Mouse (Mus musculus) lung, postnatal 36 days (tissue): ENCODE measurements at regions not wholly inside any gene's neighbourhood (a gene's known extent, or its start where the extent isn't known, plus 50 kb on each side); places are given as distances from the start of the nearest gene placed in this dataset.
A peak's percentile ranks its signal among the peaks of the same experiment; 100 is the strongest.
"Not testable (repeated sequence)": the region's sequence is repeated elsewhere in the genome, so short reads cannot be mapped to it uniquely, and the experiment has no call there.

Source experiments
- DNase-seq: peaks from one replicate; pipeline ENCODE4 v3.0.0; 2022; ENCODE audit warnings: mixed read lengths

DNA sequence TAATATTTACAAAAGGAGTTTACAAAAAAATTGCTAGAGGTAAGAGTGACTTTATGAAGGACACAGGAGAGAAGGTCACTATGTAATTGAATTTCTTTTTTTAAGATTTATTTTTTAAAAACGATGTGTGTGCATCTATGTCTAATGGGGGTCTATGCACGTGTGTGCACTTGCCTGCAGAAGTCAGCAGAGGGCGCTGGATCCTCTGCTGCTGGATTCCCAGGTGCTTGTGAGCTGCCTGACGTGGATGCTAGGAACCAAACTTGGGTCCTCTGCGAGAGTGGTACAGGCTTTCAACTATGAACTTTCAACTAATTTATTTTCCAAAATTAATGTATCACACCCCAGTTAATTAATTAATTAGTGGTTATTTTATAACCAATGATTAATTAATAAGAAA is 85.0 kb downstream of the Glrx3 start:
- no peak for DNase-seq

DNA sequence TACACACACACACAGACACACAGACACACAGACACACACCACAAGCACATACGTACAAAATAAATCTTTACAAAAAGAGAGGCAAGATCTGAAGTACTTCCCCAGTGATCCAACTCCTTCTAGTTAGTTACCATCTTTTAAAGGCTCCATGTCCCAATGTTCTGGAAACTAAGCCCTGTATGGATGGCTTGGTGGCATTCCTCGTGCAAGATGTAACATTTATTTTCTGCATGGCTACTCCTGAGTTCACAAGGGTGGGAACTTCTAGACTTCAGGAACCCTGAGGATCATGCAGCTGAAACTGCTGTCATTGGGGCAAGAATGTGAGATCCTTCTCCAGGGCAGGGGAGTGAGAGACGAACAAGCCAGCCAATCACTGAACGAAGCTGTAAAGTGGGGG is 96.1 kb downstream of the Glrx3 start:
- DNase-seq: no peak

DNA sequence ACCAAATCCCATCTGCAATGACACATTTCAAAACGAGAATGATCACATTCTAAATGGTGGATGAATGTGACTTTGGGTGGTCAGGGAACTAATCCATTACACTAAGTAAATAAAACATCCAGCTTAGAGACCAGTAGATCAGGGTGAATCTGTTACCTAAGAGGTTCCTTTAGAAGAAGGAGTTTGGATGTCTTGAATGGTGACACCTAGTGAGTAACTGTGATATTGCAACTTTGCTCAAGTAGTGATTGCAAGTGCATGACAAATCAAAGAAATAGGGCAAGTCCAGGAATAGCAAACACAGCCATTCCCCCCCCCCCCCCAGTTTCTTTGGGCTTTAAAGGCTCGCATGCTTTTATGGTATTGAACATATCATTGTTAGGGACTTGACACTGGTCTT is 112.6 kb downstream of the Glrx3 start:
- peak; percentile 77 for DNase-seq

DNA sequence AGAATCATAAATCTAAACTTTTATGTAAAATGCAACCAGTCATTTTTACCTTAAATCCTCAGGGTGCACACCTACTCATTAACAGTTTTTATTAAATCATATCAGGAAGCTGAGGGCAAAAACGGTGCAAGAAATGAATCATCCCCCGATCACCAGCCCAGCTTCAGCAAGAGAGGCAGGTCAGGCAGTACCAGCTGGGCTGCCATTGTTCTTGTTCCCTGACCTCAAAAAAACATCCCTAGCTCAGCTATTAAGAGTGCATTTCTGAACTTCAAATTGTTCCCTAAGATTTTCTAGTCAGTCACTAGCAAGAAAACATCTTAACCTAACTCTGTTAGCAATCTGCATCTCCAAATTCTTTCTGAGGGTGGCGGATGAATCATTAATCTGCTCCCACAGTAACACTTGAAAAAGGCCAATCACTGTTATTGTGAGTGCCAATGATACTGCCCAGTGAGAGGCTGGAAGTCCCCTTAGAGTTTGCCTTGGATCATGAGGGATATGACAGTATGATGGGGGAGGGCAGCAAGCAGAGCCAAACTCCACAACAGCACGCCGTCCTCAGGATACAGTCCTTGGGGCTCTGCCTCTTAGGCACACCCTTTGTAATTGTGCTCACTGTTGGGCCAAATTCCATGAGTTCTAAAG is 115.3 kb downstream of the Glrx3 start:
- no peak for DNase-seq

DNA sequence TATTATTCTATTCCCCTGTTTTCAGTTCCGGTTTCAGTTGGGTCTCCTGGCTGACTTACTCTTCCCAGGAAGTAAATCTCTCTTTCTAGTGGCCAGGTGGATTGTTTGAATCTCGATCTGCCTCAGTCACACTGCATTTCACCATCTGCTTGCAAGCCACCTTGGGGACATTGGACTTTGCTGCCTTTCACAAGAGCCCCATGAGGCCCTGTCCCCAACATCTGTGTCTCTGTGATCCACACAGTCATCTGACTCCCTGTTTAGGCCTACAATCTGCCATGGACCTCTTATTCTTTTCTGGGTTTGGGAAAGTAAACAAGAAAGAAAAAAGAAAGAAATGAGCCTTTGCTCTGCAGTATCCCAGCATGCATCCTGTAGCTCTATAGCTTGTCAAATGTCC is 118.1 kb downstream of the Glrx3 start:
- no peak for DNase-seq

DNA sequence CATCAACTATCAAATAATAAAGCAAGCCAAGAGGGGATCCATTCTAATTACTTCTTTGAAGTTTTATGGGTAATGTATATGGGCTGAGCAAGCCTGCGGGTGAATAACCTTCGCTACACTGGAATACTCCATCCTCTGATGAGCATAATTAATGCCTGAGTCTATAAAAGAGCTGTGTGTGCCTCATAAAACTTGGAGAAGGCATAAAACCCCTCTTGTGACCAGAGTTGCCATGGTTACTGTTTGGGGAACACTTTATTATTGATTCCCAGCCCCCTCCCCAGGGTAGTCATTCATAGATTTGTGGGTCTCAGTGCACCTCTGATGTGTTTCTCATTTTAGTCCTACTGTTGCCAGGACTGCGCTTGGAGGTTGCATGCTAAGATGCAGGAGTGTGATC is 120.0 kb downstream of the Glrx3 start:
- no peak for DNase-seq

DNA sequence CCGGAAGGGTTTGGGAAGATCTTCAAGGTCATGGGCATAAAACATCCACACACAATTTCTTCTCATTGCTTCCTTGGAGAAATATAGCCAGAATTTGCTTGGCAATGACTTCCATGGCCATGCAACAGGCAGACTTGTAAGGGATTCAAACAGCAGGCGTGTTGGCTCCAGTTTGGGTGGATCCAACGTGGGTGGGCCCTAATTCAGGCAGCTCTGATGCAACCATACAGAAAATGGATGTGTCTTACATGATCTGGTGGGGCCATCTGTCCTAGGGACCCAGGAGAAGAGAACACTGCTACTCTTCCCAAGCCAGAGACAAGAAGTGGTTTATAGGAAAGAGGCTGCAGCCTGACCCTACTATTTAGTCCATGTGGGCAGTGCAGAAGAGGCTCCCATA is 121.5 kb downstream of the Glrx3 start:
- no peak for DNase-seq

DNA sequence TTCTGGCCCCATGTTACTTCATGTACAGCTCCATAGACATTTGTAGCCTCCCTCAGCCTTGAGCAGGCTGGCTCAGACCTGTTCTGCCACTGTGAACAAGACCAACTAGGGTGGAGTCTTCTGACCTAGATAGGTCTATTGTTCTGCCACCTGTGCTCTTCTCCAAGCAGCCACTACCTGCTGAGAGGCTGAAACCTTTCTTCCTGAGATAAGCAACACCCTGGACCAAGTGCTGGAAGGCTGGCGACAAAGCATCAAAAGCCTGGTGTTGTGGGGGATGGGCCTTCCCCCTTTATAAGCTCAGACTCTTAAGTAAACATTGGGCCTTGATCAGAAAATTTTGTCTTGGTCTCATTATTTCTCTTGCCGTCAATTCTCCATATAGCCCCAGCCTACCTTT is 132.8 kb downstream of the Glrx3 start:
- no peak for DNase-seq

DNA sequence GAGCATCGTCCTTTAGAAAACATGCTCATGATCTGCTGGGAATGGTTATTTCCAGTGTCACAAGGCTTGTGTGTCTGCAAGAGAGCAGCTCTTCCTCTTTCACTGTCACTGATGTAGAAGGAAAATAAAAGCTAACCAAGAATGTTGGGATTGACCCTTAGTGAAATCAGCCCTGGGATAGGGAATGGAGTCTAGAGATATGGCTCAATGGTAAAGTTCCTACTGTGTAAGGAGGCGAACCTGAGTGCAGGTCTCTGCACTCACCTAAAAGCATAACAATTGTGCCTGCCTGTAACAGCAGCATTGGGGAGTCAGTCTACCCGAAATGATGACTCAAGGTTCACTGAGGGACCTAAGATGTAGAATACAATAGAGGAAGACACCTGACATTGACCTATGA is 138.1 kb downstream of the Glrx3 start:
- no peak for DNase-seq

DNA sequence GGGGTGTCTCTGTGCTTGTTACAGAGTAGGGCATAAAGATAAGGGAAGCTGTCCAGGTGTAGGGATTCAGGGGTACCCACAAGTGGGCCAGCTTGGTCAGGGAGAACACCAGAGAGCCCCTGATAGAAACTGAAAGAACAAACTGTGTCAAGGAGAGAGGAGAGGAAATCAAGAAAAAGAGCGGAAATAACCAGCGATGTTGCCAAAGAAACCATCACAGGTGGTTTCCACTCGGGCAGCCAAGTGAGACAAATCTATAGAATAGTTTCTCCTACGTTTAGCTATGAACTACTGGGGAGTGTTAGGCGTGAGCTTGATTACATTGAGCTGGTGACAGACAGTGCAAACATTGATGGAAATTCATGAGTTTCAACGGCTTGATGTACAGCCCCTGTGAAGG is 138.8 kb downstream of the Glrx3 start:
- peak; percentile 27 for DNase-seq

DNA sequence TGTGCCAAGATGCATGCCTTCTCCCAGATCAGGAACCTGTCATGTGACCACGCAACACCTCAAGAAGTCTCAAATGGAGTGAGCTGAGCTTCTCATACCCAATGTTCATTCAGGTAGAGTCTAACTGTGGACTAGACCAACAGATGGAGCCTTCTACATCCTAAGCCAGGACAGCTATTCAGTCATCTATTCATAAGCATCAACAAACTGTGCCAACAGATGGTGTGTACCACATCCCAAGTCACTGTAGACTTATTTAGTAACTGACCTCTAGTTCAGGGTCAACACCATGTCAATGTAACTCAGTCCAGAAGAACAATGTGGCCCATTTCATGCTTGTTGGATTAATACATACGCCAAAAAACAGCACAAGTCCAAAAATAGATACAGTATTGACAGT is 146.1 kb downstream of the Glrx3 start:
- peak; percentile 10 for DNase-seq

DNA sequence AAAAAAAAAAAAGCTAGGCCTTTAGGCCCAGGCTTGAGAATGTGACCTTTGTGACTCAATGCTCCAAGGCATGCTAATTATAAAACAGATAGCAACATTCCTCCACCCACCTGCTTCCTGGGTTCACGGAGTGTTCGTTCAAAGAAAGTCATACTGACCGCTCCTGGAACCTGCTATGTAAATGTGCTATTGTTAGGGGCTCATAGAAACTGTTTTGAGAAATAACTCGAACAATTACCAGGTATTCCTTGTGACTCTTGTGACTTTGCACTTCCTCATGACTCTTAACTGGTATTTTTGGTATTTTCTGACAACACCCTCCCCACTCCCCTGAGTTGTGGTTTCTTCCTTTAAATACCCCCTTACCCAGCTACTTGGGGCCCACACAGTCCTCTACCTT is 147.5 kb downstream of the Glrx3 start:
- not testable (repeated sequence) for DNase-seq

DNA sequence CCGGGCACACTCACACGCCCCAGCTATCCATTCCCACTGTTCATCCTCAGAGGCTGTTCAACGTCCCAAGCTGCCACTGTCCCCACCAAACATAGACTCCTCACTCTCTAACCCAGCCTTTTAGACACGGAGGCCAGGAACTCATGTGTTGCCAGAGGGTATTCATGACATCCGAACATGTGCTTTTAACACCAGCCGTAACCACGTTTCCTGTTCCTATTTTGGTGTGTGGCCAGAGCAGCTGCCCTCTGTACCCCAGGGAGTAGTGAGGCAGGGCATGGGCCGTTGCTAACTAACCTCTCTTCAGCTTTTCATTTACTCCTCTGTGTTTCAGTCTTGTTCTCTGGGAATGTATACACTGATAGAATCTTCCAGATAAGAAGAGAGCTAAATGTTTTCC is 156.2 kb downstream of the Glrx3 start:
- peak; percentile 31 for DNase-seq

DNA sequence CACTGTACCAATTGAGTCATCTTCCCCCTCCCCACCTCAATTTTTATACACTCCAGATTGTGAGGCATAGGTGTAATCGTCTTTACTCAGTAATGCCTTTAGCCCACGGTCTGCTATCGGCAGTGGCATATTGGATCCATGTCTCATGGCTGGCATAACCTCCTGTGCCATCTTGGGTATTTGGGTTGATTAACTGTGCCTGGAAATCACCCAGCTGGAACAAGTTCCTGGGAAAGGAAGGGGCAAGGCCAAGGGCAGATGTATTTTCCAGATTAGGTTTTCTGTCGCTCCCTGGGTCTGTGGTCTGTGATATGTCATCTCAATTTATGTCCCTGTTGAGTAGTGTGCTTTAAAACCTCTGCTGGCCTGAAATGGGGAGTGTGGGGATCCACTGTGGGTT is 158.2 kb downstream of the Glrx3 start:
- no peak for DNase-seq

DNA sequence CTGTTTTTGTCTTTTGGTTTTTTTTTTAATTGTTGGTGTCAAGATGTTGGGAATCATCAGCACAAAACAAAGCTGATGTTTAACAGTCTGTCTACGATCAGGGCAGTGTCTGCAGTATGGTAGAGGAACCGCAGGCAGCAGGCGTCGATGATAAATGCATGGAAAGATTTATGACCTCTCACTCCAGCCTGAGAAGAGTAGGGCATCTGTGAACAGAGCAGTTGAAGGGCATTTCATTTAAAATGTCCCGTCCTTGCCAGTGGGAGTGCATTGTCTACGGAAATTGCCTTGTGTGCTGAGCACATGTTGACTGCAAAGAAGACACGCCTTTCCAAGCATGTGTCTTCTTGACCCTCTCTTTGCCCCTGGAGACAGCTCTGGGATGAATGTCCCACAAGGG is 158.7 kb downstream of the Glrx3 start:
- no peak for DNase-seq

DNA sequence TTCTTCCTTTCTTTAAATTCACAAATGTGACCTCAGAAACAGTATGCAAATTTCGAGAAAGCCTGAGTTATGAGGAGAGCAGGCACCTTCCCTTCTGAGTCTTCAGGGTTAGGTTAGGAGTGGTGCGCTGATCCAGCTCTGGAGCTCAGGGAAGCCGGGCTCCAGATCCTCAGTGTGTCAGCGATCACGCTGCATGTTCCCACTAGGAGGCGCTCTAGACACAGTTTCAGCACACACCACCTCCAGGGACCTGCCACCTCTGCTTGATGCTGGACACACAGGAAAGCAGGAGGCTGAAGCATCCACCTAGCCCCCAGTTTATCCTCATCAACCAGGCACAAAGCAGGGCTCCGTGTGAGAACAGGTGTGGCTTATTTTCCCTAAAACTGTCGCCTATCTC is 165.6 kb downstream of the Glrx3 start:
- peak; percentile 75 for DNase-seq

DNA sequence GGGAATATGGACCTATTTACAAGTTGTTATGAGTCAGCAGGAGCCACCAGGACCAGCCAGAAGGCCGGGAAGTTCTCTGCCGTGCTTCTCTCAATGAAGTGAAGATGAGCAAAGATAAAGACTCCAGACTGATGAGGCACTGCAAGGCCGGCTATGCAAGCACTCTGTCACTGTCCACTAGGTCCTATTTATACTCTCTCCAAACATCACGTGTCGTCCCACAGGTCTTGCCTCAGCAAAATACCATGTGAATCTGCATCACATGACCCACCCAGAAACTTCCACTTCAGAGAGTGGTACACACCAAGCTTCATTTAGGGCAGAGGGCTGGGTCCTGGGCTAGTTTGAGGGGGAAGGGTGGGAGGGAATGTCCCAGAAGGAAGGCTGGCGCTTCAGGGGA is 172.3 kb downstream of the Glrx3 start:
- DNase-seq: no peak

DNA sequence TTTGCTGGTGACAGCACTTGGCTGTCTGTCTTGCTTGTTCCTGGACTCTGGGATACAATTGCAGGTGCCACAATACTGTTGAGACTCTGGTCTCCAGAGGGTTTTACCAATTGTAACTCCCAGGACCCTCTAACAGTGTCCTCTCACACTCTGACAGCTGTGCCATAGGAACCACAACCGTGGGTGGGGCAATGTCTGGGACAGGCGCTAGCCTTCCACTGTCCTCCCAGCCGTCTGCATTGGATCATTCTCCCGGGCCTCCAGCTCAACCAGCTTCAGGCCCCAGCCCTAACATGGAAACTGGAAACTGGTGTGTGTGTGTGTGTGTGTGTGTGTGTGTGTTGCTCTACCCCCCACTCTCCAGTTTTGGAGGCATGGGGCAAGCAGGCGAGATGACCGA is 173.9 kb downstream of the Glrx3 start:
- DNase-seq: no peak

DNA sequence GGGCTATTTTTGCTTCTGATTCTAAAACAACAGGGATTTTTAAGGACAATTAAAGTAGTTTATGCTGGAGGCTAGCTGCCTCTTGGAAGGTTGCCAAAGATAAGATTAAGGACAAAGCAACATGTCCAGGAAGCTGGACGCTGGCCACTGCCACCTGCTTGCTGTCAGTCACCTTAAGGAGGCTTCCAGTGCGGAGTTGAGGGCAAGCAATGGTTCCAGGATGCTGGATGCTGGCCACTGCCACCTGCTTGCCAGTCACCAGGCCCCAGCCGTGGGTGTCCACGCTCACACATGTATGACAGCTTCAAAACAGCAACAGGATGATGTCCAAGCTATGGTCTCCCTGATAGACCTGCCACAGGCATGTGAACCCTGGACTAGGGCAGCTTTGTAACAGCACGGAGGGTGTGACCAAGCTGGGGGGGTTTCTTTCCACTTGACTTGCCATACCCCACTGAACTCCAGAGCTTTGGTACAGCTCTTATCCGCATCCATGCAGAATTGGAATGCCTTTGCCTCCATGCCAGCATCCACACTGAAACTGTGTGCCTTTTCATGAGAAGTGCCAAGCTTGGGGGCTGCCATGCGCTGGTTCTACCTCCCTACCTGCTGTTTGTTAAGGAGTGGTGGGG is 174.6 kb downstream of the Glrx3 start:
- DNase-seq: no peak

DNA sequence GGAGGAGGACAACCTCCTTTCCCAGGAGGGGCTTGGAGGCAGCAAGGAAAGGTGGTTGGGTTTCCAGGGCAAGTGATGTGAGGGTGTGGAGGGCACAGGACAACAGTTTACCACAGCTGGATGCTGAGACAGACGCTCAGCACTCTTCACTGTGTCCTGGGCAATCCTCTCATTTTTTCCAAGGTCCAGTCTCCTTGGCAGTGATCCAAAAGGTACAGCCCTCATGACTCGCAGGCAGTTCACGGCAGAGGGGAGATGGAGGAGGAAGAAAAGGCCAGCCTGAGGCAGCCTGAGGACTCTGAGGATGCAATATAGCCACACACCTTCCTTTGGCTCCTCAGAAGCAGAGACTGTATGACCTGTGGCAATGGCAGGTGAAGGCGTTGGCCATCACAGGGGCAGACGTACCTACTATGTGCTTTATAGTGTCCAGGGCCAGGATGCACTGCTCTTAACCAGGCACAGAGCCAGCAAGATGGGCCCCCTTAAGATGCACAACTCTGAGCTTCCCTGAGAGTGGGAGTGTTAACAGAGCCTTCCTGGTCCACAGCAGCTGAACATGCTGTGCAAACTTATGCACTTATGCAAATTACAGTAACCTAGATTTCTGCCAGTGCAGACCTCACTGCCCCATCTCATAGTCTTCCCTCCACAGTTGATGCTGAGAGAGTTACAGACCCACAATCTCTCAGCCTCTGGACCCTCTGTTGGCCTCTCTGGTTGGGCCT is 181.2 kb downstream of the Glrx3 start:
- DNase-seq: no peak

DNA sequence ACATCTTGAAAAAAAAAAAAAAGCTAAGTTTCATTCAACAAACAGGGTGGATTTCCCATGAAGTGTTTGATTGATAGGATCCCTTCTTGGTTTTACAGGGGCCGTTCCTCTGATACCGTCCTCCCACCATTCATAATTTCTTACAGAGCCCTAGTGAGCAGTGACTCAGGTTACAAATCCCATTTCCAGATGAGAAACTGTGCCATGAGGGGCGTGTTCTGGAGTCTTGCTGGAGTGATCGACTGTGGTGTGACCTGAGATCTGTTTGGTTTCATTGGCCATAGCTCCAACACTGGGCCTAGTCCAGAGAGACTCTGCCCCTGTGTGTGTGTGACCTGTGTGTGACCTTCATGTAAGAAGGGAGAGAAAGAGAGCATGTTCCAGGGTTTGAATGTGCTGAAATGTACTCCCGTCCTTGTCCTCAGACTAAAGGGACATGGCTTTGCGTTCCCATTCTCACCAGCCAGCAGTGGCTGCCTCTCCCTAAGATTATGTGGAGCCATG is 181.9 kb downstream of the Glrx3 start:
- DNase-seq: no peak

DNA sequence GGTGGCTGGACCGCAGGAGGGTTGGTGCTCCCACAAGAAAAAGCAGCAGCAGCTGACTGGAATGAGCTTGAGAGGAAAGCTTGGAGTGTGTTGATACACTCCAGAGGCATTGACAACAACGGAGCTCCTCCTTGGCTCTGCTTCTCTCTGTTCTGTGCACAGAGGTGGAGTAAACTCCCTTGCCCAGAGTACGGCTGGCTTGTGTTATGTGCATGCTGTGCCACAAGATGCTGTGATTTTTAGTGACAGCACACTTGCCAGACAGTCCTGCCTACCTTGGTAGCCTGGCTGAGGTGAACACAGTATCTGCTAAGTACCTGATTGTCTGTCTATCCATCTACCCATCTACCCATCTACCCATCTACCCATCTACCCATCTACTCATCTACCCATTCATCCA is 190.9 kb downstream of the Glrx3 start:
- no peak for DNase-seq

DNA sequence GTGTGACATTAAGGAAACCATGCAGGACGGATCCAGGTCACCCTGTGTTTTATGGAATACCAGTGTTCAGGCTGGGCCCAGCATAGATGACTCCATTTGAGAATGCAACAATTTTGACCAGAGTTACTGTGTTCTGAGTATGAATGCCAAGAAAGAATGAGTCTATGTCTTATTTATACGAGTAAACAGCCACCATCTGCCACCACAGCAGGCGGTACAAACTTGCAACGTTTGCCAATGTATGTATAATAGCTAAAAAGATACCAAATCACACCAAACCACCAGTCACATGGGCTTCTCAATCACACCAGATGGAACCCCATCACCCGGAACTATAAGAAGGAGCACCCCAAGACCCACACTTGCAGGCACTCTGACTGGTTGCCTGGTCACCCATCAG is 192.1 kb downstream of the Glrx3 start:
- DNase-seq: no peak

DNA sequence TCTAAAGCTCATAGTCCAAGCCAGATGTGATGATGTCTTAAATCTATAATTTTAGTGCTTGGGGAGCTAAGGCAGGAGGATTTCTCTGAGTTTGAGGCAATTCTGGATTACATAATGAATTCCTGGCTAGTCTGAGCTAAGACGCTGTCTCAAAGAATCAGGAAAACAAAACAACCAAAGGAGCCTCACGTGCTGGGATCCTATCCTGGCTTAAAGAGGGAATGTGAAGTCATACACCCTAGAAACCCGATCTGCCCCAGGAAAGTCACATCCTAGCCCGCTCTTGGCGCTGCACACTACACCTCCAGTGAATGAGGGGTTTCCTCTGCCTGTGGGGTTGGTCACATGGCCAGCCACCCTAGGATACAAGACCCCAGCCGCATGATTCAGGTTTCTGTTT is 211.2 kb downstream of the Glrx3 start:
- DNase-seq: no peak
